Mouse (Mus musculus) right cerebral cortex, adult 2 months (tissue): ENCODE measurements at regions not wholly inside any gene's neighbourhood (a gene's known extent, or its start where the extent isn't known, plus 50 kb on each side); places are given as distances from the start of the nearest gene placed in this dataset.

Experiments
- DNase-seq, 2 experiments: peaks; one replicate each; pipeline ENCODE4 v3.0.0; 2021 to 2022; ENCODE audit warnings: low spot score in 2 of 2

DNA sequence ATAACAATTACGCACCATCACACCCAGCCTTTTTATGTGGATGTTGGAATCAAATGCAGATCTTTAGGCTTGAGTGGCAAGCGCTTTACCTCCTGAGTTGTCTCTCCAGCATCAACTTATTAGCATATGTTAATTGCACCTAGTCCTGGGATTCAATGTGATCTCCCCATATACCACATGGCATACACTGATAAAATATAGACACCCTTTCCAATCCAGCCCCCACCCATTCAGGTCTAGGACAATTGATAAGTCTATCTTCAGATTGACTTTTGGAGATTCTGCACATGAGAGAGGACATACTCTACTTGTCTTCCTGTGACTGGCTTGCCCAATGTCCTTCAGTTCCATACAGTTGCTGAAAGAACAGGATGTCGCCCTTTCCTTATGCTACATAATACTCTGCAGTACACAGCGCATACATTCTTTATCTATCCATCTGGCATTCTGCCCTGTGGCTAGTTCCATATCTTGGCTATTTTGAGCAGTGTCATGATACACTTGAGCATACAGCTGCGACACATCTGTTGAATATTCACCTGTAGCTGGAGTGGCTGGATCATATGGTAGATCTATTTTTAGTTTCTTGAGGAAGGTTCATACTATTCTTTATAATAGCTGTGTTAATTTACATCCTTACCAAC lies 120.3 kb downstream of the Gsdmc2 start:
- no peak for DNase-seq

DNA sequence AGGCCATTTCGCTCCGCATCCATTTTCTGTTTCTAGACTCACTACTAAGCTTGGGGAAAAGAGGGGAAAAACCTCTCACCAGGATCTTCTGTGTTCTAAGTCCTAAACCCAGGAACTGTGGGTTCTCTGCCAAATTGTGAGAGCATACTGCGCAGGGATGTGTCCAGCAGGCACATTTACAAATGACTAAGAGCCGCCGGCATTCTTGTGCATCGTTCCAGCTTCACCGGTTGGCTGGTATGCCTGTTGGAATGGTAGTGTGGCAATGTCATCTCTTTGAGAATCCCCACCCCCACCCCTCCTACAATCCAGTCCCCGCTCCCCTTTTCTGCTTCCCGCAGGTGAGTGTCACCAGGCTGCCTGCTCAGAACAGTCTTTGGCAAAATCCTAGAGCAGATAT lies 122.0 kb downstream of the Gsdmc2 start:
- no peak for DNase-seq

GRCm38 (mm10) chr15:63721669-63722357 lies 123.2 kb downstream of the Gsdmc2 start:
- DNase-seq, result peak; percentile 49 to 51

- DNase-seq, result no peak
Measured at GRCm38 (mm10) chr15:63717812-63718211, 127.2 kb downstream of the Gsdmc2 start.

GRCm38 (mm10) chr15:63713697-63714096 lies 131.3 kb downstream of the Gsdmc2 start:
- no peak for DNase-seq

DNA sequence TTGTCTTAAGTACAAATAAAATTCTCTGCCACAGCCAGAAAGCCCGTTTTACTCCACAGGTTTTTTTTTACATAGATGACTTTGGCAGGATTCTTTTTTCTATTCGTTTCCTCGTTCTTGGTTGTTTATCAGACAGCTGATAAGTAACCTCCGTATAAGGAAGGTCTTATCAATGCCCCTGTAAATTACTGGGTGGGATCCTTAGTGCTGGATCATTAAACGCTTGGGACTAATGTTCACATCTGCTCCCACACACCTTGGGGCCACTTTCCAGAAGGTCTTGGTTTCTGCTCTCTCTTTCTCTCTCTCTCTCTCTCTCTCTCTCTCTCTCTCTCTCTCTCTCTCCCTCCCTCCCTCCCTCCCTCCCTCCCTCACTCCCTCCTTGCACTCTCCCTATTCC lies 134.6 kb downstream of the Gsdmc2 start:
- DNase-seq, result no peak

DNA sequence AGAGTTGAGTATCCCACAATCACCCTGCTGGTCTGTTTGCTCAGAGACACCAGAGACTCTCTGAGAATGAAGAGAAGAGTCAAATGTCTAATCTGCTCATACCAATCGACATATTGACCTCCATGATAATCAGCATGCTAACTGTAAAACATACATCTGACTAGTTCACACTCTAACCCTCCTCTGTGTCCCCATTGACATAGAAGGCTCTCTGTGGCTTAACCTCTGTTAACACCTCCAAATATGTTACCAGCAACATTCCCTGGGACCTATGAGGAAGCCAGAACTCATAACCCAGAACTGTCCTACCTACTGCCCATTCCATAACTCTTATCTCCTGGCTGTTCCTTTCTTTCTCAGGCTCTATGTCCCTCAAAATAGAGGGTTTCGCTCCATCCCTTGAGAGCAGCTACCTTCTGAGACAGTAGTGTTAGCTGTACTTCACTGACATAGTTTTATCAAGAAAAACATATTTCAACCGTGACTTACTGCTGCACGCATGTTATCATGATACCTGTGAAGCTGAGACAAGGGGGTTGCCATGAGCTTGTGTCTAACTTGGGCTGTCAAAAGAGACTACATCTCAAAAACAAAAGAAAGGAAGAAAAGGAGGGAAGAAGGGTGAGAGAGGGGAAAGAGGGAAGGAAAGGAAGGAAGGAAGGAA lies 135.6 kb downstream of the Gsdmc2 start:
- DNase-seq, result no peak

GRCm38 (mm10) chr15:63704636-63705035 lies 140.3 kb downstream of the Gsdmc2 start:
- no peak for DNase-seq

- DNase-seq, result no peak
Measured at GRCm38 (mm10) chr15:63697831-63698230, 147.1 kb downstream of the Gsdmc2 start.

DNA sequence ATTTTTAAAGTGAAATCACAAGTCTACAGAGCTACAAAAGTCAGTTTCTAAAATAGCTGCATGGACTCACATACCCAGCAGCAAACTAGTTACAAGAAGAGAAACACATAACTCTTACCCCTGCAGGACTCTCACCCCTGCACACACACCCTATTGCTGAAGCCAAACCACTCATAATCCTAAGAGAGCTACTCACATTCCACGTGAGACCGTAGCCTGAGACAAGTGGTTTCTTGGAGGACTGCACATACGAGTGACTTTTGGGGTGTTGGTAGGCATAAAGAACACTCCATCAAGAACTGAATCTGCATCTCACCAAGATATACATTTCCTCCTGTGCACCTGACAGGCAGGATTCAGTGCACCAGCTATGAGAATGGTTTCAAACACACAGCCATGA lies 150.8 kb downstream of the Gsdmc2 start:
- no peak for DNase-seq

GRCm38 (mm10) chr15:63693561-63693960 lies 151.4 kb downstream of the Gsdmc2 start:
- DNase-seq, result no peak

DNA sequence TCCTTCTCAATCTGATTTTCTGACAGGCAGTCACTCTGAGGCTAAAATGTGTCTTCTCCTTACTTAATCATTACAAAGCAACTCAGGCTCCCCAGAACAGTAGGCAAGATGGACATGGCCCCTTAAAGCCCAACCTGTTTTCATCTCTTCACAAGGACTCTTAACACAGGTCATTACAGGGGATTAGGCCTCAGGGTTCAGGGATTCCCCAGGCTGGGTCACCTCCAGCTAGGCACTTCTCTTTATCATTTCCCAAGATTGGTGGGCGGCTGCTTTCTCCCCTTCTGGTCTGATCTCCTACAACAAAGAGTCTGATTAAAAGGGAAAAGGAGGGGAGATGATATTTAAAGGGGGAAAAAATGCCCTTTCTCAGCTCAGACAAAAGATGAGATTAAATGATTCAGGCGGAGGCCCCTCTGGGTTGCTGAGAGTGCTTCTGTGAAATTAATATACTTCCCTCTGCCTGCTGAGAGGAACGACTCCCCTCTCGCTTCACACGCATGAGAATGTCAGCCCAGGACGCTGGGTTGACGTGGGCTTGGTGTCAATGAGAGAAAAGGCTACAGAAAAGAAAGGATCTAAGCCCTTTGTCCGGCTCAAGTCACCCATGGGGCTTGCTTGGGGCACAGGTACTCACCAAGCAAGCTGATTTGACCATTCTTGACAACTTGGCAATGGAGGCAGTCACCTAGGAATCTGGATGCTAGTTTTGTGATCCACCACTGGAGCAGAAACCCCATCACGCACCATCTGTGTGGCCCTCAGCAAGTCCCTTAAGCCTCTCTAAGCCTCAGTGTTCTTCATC lies 152.3 kb downstream of the Gsdmc2 start:
- DNase-seq, result no peak

DNA sequence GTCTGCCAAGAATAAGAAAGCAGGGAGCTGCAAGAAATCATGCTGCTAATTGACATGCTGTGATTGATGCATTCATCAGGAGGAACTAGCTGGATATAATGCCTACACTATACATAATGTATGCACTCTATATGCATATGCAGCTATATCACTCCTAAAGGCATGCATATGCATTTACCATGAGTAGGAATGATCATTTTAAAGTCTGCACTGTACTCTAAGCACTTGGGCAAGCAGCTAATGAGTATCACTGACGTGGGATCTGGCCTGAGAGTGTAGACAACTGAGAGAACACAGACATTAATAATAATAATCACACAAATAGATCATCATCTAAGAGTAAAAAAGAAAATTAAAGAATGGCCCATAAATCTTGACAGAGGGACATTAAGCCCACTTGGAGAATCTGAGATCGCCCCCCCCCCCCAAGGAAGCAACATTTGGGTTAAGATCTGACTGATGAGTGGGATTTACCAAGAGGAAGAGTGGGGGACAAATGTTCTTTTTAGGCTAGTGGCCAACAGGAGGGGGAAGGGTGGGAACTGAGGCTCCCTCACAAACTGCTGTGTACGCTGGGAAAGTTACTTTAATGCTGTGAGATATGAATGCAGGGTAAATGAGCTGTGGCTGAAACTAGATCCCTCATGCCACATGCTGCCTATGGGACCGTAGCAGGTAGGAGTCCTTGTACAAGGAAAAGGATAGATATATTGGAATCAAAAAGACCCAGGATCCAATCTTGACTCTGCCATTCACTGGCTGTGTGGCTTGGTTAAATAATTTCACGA lies 155.0 kb downstream of the Gsdmc2 start:
- no peak for DNase-seq

- no peak for DNase-seq
Measured at GRCm38 (mm10) chr15:63687852-63688251, 157.1 kb downstream of the Gsdmc2 start.

GRCm38 (mm10) chr15:63686954-63687562 lies 157.9 kb downstream of the Gsdmc2 start:
- no peak for DNase-seq

GRCm38 (mm10) chr15:63679984-63680925 lies 164.7 kb downstream of the Gsdmc2 start:
- DNase-seq, result peak; percentile 11 to 33

DNA sequence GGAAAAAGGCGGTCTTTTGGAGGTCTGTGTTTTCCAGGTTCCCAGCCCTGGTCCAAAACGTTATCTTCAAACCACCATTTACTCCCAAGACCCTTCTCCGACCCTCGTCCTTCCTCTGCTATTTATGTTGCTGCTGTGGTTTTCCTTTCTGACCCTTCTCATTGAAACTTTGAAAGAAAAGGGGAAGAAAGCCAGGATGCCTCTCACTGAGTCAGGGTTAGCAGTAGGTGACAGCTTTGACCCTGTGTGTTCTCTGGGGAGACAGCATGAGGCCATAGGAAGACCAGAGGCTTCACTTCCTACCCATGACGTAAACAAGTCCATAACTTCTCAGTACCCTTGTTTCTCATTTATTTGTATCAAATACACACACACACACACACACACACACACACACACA lies 166.1 kb downstream of the Gsdmc2 start:
- no peak for DNase-seq

DNA sequence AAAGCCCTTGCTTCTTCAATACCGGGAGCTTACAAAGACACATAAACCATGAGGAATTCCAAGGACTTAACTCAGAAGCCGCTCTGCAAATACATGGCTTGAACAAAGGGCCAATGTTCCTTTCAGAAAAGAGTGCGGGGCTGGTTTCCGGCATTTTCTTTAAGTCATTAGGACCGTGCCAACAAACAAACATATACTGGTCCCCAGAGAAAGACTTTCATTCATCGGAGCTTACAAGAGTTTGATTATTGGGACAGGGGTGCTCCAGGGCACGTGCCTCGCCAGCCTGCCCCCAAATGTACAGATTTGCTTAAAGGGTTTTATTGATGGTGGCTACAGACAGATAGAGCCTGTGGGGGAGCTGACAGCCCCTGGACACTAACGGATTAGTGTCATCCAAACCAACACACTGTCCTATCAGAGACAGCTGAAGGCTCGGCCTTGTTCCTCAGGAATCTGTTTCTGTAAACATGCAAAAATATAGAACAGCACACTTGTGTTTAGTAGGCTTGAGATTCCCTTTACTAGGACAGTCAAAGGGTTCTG lies 169.4 kb downstream of the Gsdmc2 start:
- no peak for DNase-seq

GRCm38 (mm10) chr15:63674404-63674803 lies 170.6 kb downstream of the Gsdmc2 start:
- DNase-seq, result no peak

DNA sequence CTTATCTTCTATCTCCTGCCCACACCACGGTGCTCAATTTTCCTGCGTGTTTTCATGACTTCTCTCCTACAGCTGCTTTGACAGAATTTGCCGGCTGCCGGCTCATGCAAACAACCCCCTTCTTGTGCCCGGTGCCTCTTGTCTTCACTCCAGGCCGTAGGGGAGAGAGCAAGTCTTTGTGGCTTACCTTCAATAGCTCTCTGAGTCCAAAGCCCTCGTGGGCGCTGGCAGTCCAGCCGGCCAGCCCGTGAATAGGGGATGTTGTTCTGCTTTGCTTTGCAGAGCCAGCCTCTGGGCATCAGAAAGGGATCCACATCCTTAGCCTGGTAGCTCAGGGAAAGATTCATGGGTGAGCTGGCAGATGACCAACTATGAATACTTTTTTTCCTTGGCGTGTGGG lies 173.9 kb downstream of the Gsdmc2 start:
- DNase-seq, result peak; percentile 8 to 10
